Mouse (Mus musculus) heart, embryonic 15.5 days (tissue): Measurements from ENCODE around the gene Mrpl34. TPM values are rescaled to one million over a fixed set of nuclear protein-coding genes. Genes with fewer than 3 reads are reported as not detected.

Experiments used
- ATAC-seq: fragments of 200-750 bp; cut with Nextera tagmentation; replicated peaks from 2 replicates; pipeline ENCODE4 v1.8.0; 2017; ENCODE audit warnings: low read depth, moderate TSS enrichment; ENCODE audit not compliant: insufficient number of reproducible peaks, insufficient read depth, low FRiP score
- H3K27ac ChIP-seq: fragments of 300-500 bp; sonication (generic); 2 replicates; pipeline ENCODE4 v1.5.1; 2015; ENCODE audit warnings: mild to moderate bottlenecking, inconsistent platforms
- H3K27me3 ChIP-seq: fragments of 300-500 bp; sonication (generic); 2 replicates; pipeline ENCODE4 v1.6.1; 2015; ENCODE audit warnings: inconsistent platforms
- H3K36me3 ChIP-seq: fragments of 300-500 bp; sonication (generic); 2 replicates; pipeline ENCODE4 v1.6.1; 2015; ENCODE audit warnings: mild to moderate bottlenecking, inconsistent platforms
- H3K4me1 ChIP-seq: fragments of 300-500 bp; sonication (generic); replicated peaks from 2 replicates; pipeline ENCODE4 v1.6.1; 2015; ENCODE audit warnings: inconsistent platforms
- H3K4me2 ChIP-seq: fragments of 300-500 bp; sonication (generic); 2 replicates; pipeline ENCODE4 v1.6.1; 2015; ENCODE audit warnings: inconsistent platforms, mild to moderate bottlenecking, moderate library complexity
- H3K4me3 ChIP-seq: fragments of 300-500 bp; sonication (generic); 2 replicates; pipeline ENCODE4 v1.5.1; 2015; ENCODE audit warnings: mild to moderate bottlenecking, inconsistent platforms
- H3K9ac ChIP-seq: fragments of 300-500 bp; sonication (generic); 2 replicates; pipeline ENCODE4 v1.6.1; 2015; ENCODE audit warnings: mild to moderate bottlenecking, inconsistent platforms
- H3K9me3 ChIP-seq: fragments of 300-500 bp; sonication (generic); replicated peaks from 2 replicates; pipeline ENCODE4 v1.6.1; 2016; ENCODE audit warnings: inconsistent platforms
- WGBS: fragments of 180-500 bp; shearing (Covaris S2); methylation state at CpG from one replicate; pipeline ENCODE4 v1.1.7; 2015; ENCODE audit warnings: mixed read lengths; 5-methylcytosine and 5-hydroxymethylcytosine counted together
- polyA plus RNA-seq: library from polyadenylated mRNA; unstranded; fragments of >200 nt; fragmentation: Nextera tagmentation; extraction: Ambion mirVana; gene quantifications from 2 replicates; pipeline ENCODE4 v1.2.1, GENCODE M21; 2015

The Mrpl34 gene
- polyA plus RNA-seq, 1 experiment from 2014 or later = 188 TPM

GRCm38 (mm10) chr8:71477196-71477845 lies 12.6 kb downstream of the Mrpl34 start:
- H3K27me3 ChIP-seq = peaks cover 22% of the 10 kb centered on the region
- peaks cover 14% of the 10 kb centered on the region for H3K4me1 ChIP-seq
- H3K27ac ChIP-seq = peak overlapping the region; percentile 90; the same call in 1 of the 2 replicates
- peak overlapping the region; percentile 74 for H3K4me3 ChIP-seq
- peaks cover 23% of the 10 kb centered on the region for H3K36me3 ChIP-seq
- WGBS = 49% methylated on average over 14 of the region's 14 CpGs
- H3K9me3 ChIP-seq = no peaks in the 10 kb centered on the region
- peak overlapping the region; percentile 94 for H3K4me2 ChIP-seq
- H3K9ac ChIP-seq = peak overlapping the region; percentile 81; the same call in 1 of the 2 replicates
- ATAC-seq = no peak

GRCm38 (mm10) chr8:71478943-71479342 lies 14.2 kb downstream of the Mrpl34 start:
- no peak overlapping the region for H3K27ac ChIP-seq
- no peak overlapping the region for H3K9ac ChIP-seq
- peaks cover 14% of the 10 kb centered on the region for H3K4me1 ChIP-seq
- peaks cover 24% of the 10 kb centered on the region for H3K27me3 ChIP-seq
- 84% methylated on average over 11 of the region's 11 CpGs for WGBS
- H3K4me3 ChIP-seq = no peak overlapping the region
- no peak for ATAC-seq
- no peaks in the 10 kb centered on the region for H3K9me3 ChIP-seq
- H3K4me2 ChIP-seq = no peak overlapping the region
- peaks cover 12% of the 10 kb centered on the region for H3K36me3 ChIP-seq

GRCm38 (mm10) chr8:71483932-71484331 lies 19.2 kb downstream of the Mrpl34 start:
- H3K9me3 ChIP-seq = no peaks in the 10 kb centered on the region
- H3K4me1 ChIP-seq = peaks cover 22% of the 10 kb centered on the region
- WGBS = 45% methylated on average over 8 of the region's 8 CpGs
- ATAC-seq = no peak
- no peak overlapping the region for H3K9ac ChIP-seq
- peaks cover 20% of the 10 kb centered on the region for H3K27me3 ChIP-seq
- H3K4me3 ChIP-seq = no peak overlapping the region
- no peak overlapping the region for H3K4me2 ChIP-seq
- no peaks in the 10 kb centered on the region for H3K36me3 ChIP-seq
- H3K27ac ChIP-seq = no peak overlapping the region

GRCm38 (mm10) chr8:71484736-71485135 lies 20.0 kb downstream of the Mrpl34 start:
- H3K4me2 ChIP-seq = peak overlapping the region; percentile 96
- H3K9ac ChIP-seq = peak overlapping the region; percentile 88; the same call in 1 of the 2 replicates
- H3K4me3 ChIP-seq = peak overlapping the region; percentile 83
- no peak for ATAC-seq
- H3K27me3 ChIP-seq = peaks cover 19% of the 10 kb centered on the region
- H3K36me3 ChIP-seq = no peaks in the 10 kb centered on the region
- H3K27ac ChIP-seq = no peak overlapping the region
- WGBS = 92% methylated on average over 19 of the region's 19 CpGs
- H3K4me1 ChIP-seq = peaks cover 30% of the 10 kb centered on the region
- no peaks in the 10 kb centered on the region for H3K9me3 ChIP-seq

GRCm38 (mm10) chr8:71485142-71486135 lies 20.7 kb downstream of the Mrpl34 start, which contains the start of gene Ano8:
TSS of gene Ano8 (minus strand) at chr8:71485963.
- H3K9me3 ChIP-seq = no peaks in the 10 kb centered on the region
- H3K27me3 ChIP-seq = peaks cover 18% of the 10 kb centered on the region
- peak within 1 kb of the TSS; percentile 96 for H3K4me2 ChIP-seq
- no peaks in the 10 kb centered on the region for H3K36me3 ChIP-seq
- 6% methylated on average over 57 of the region's 58 CpGs for WGBS
- peak; percentile 63 for ATAC-seq
- H3K27ac ChIP-seq = peak within 1 kb of the TSS; percentile 66
- peak within 1 kb of the TSS; percentile 88 for H3K9ac ChIP-seq
- H3K4me3 ChIP-seq = peak within 1 kb of the TSS; percentile 83
- H3K4me1 ChIP-seq = peaks cover 33% of the 10 kb centered on the region

- Histone ChIP-seq H3K27me3 (peaks cover 12% of the 10 kb centered on the region; the same call in 1 of the 2 replicates), H3K4me1 (peaks cover 33% of the 10 kb centered on the region), H3K9ac (no peak overlapping the region), H3K4me3 (peak overlapping the region; percentile 83), H3K36me3 (peaks cover 2% of the 10 kb centered on the region; the same call in 1 of the 2 replicates), H3K4me2 (peak overlapping the region; percentile 96), H3K27ac (no peak overlapping the region), H3K9me3 (no peaks in the 10 kb centered on the region)
- ATAC-seq = no peak
- 22% methylated on average over 7 of the region's 7 CpGs for WGBS
Measured at GRCm38 (mm10) chr8:71486136-71486529, 21.4 kb downstream of the Mrpl34 start.

- Histone ChIP-seq H3K4me3 (peak within 1 kb of the TSS; percentile 89), H3K9ac (peak within 1 kb of the TSS; percentile 88), H3K9me3 (no peaks in the 10 kb centered on the region), H3K36me3 (peaks cover 18% of the 10 kb centered on the region), H3K4me2 (peak within 1 kb of the TSS; percentile 100), H3K4me1 (peaks cover 33% of the 10 kb centered on the region), H3K27me3 (no peaks in the 10 kb centered on the region), H3K27ac (peak within 1 kb of the TSS; percentile 92)
- 0 out of 2 replicates have a peak, but pooled peaks have one; percentile 16 for ATAC-seq
- WGBS = under 1% methylated on average over 33 of the region's 33 CpGs
Measured at GRCm38 (mm10) chr8:71487691-71488445, 23.1 kb downstream of the Mrpl34 start, which contains the start of gene Gtpbp3. TSS of gene Gtpbp3 (plus strand) at chr8:71488103.

- peak; percentile 83 for ATAC-seq
- Histone ChIP-seq H3K27me3 (no peaks in the 10 kb centered on the region), H3K4me1 (peaks cover 33% of the 10 kb centered on the region), H3K9me3 (no peaks in the 10 kb centered on the region), H3K4me3 (peak overlapping the region; percentile 89), H3K27ac (peak overlapping the region; percentile 92), H3K4me2 (peak overlapping the region; percentile 100), H3K36me3 (peaks cover 18% of the 10 kb centered on the region), H3K9ac (peak overlapping the region; percentile 88)
- under 1% methylated on average over 22 of the region's 22 CpGs for WGBS
Measured at GRCm38 (mm10) chr8:71488454-71488853, 23.7 kb downstream of the Mrpl34 start.

GRCm38 (mm10) chr8:71495039-71495438 lies 30.3 kb downstream of the Mrpl34 start:
- no peaks in the 10 kb centered on the region for H3K9me3 ChIP-seq
- H3K4me3 ChIP-seq = 0 out of 2 replicates have a peak overlapping the region, but pooled peaks have one; percentile 23
- H3K4me1 ChIP-seq = peaks cover 45% of the 10 kb centered on the region
- H3K27me3 ChIP-seq = no peaks in the 10 kb centered on the region
- WGBS = 17% methylated on average over 16 of the region's 16 CpGs
- peak overlapping the region; percentile 71 for H3K27ac ChIP-seq
- peaks cover 24% of the 10 kb centered on the region for H3K36me3 ChIP-seq
- H3K9ac ChIP-seq = no peak overlapping the region
- ATAC-seq = peak; percentile 61
- peak overlapping the region; percentile 55 for H3K4me2 ChIP-seq

GRCm38 (mm10) chr8:71495811-71496210 lies 31.1 kb downstream of the Mrpl34 start:
- Histone ChIP-seq H3K4me1 (peaks cover 45% of the 10 kb centered on the region), H3K4me2 (0 out of 2 replicates have a peak overlapping the region, but pooled peaks have one; percentile 55), H3K27me3 (no peaks in the 10 kb centered on the region), H3K4me3 (no peak overlapping the region), H3K36me3 (peaks cover 24% of the 10 kb centered on the region), H3K9ac (no peak overlapping the region), H3K27ac (peak overlapping the region; percentile 71), H3K9me3 (no peaks in the 10 kb centered on the region)
- 83% methylated on average over 5 of the region's 5 CpGs for WGBS
- ATAC-seq = no peak
